ENCODE assay signal across 22 mouse cellular contexts in genomic region chr9:77793838-77794237, GRCm38 (mm10). TPM values are rescaled to one million over a fixed set of nuclear protein-coding genes. Genes with fewer than 3 reads are reported as not detected.
DNase-seq lines count a peak whose midpoint lies in the region; ATAC-seq and TF ChIP-seq lines count a peak whose summit lies in the region.
"Had no signal": no experiment of that assay in that cellular context is flagged by ENCODE, and none has a peak within 500 bp of the region (broad histone marks: within the 10 kb centered on the region; RNA-seq: fewer than 3 reads in every experiment).

No protein-coding gene starts in this region.

- H3K36me3 ChIP-seq in hindbrain, embryonic 11.5 days (ENCODE audit: control insufficient read depth, insufficient read depth, low read length), result 0 out of 2 replicates have a peak, but pooled peaks cover 4% of the 10 kb centered on the region
- H3K36me3 ChIP-seq in hindbrain, postnatal 0 days (ENCODE audit: insufficient read depth, low read length), result peaks cover 14% of the 10 kb centered on the region; the same call in 1 of the 2 replicates
- peaks cover 27% of the 10 kb centered on the region for H3K36me3 ChIP-seq in midbrain, embryonic 14.5 days (ENCODE audit: control insufficient read depth, insufficient read depth, low read length)
- peaks cover 20% of the 10 kb centered on the region for H3K36me3 ChIP-seq in midbrain, postnatal 0 days (ENCODE audit: insufficient read depth, low read length)

- no peak for TF ChIP-seq POLR2A in brain, embryonic 14.5 days (IDR thresholded peaks at IDR 0.05; ENCODE audit: borderline replicate concordance, extremely low read depth, insufficient read depth, insufficient read length, poor library complexity, severe bottlenecking)

- 37% methylated on average over 3 of the region's 3 CpGs for WGBS in hindbrain, embryonic 11.5 days
- WGBS in hindbrain, postnatal 0 days, result 28% methylated on average over 3 of the region's 3 CpGs
- WGBS in midbrain, embryonic 14.5 days, result 26% methylated on average over 3 of the region's 3 CpGs
- WGBS in midbrain, postnatal 0 days, result 18% methylated on average over 3 of the region's 3 CpGs

- no peaks in the 10 kb centered on the region for H3K9me3 ChIP-seq in hindbrain, embryonic 11.5 days (ENCODE audit: control insufficient read depth, low read length)
- H3K9me3 ChIP-seq in hindbrain, postnatal 0 days (ENCODE audit: low read length), result no peaks in the 10 kb centered on the region
- H3K9me3 ChIP-seq in midbrain, embryonic 14.5 days (ENCODE audit: control insufficient read depth, low read length), result no peaks in the 10 kb centered on the region
- H3K9me3 ChIP-seq in midbrain, postnatal 0 days (ENCODE audit: low read length), result no peaks in the 10 kb centered on the region
- H3K9me3 ChIP-seq: embryonic facial prominence, embryonic 12.5 days; forebrain, embryonic 13.5 days; forebrain, embryonic 15.5 days had no signal

- H3K27ac ChIP-seq in hindbrain, embryonic 11.5 days (ENCODE audit: low read depth, low read length), result no peak overlapping the region
- no peak overlapping the region for H3K27ac ChIP-seq in hindbrain, postnatal 0 days
- no peak overlapping the region for H3K27ac ChIP-seq in midbrain, embryonic 14.5 days (replicated peaks; ENCODE audit: low read depth, low read length)
- H3K27ac ChIP-seq in midbrain, postnatal 0 days (ENCODE audit: low read depth, low read length), result no peak overlapping the region
- H3K27ac ChIP-seq: embryonic facial prominence, embryonic 10.5 days; embryonic facial prominence, embryonic 12.5 days; forebrain, embryonic 13.5 days; forebrain, embryonic 15.5 days had no signal

- no peak overlapping the region for H3K4me3 ChIP-seq in hindbrain, embryonic 11.5 days (ENCODE audit: low read depth, low read length)
- no peak overlapping the region for H3K4me3 ChIP-seq in hindbrain, postnatal 0 days (ENCODE audit: low read length)
- H3K4me3 ChIP-seq in midbrain, embryonic 14.5 days (replicated peaks; ENCODE audit: low read depth, low read length), result no peak overlapping the region
- no peak overlapping the region for H3K4me3 ChIP-seq in midbrain, postnatal 0 days (ENCODE audit: low read depth, low read length)
- H3K4me3 ChIP-seq: embryonic facial prominence, embryonic 10.5 days; embryonic facial prominence, embryonic 12.5 days; forebrain, embryonic 13.5 days; forebrain, embryonic 15.5 days had no signal

- H3K9ac ChIP-seq in hindbrain, embryonic 11.5 days (ENCODE audit: low read depth, low read length), result no peak overlapping the region
- no peak overlapping the region for H3K9ac ChIP-seq in hindbrain, postnatal 0 days (replicated peaks; ENCODE audit: low read length)
- no peak overlapping the region for H3K9ac ChIP-seq in midbrain, embryonic 14.5 days (replicated peaks; ENCODE audit: low read length)
- H3K9ac ChIP-seq in midbrain, postnatal 0 days (replicated peaks; ENCODE audit: low read length, poor library complexity, severe bottlenecking), result no peak overlapping the region
- H3K9ac ChIP-seq: embryonic facial prominence, embryonic 12.5 days; forebrain, embryonic 13.5 days; forebrain, embryonic 15.5 days; forebrain, postnatal 0 days had no signal

- H3K4me2 ChIP-seq in hindbrain, embryonic 11.5 days (replicated peaks; ENCODE audit: low read depth, low read length), result no peak overlapping the region
- no peak overlapping the region for H3K4me2 ChIP-seq in hindbrain, postnatal 0 days (ENCODE audit: low read depth, low read length)
- no peak overlapping the region for H3K4me2 ChIP-seq in midbrain, embryonic 14.5 days (ENCODE audit: low read length)
- H3K4me2 ChIP-seq in midbrain, postnatal 0 days (ENCODE audit: low read depth, low read length, poor library complexity, severe bottlenecking), result no peak overlapping the region
- H3K4me2 ChIP-seq: embryonic facial prominence, embryonic 12.5 days; forebrain, embryonic 13.5 days; forebrain, embryonic 15.5 days had no signal

- no peak for ATAC-seq in hindbrain, embryonic 11.5 days (ENCODE audit: low FRiP score)
- ATAC-seq in hindbrain, postnatal 0 days, result no peak
- no peak for ATAC-seq in midbrain, embryonic 14.5 days (ENCODE audit: low FRiP score, low TSS enrichment)
- ATAC-seq in midbrain, postnatal 0 days (ENCODE audit: low FRiP score), result no peak
- ATAC-seq: forebrain, embryonic 13.5 days; forebrain, embryonic 15.5 days; forebrain, postnatal 0 days; Patski had no signal

- no peak for TF ChIP-seq CTCF in hindbrain, postnatal 0 days (IDR thresholded peaks at IDR 0.05; ENCODE audit: low read depth)
- TF ChIP-seq CTCF in midbrain, postnatal 0 days (IDR thresholded peaks at IDR 0.05), result no peak
- no peak for TF ChIP-seq CTCF in brain, embryonic 14.5 days (IDR thresholded peaks at IDR 0.05; ENCODE audit: borderline replicate concordance, extremely low read depth, insufficient read depth, insufficient read length)

- H3K27me3 ChIP-seq in hindbrain, embryonic 11.5 days (ENCODE audit: control insufficient read depth, insufficient read depth, low read length), result no peaks in the 10 kb centered on the region
- H3K27me3 ChIP-seq in hindbrain, postnatal 0 days (ENCODE audit: insufficient read depth, low read length), result no peaks in the 10 kb centered on the region
- H3K27me3 ChIP-seq in midbrain, embryonic 14.5 days (ENCODE audit: control insufficient read depth, insufficient read depth, low read length), result no peaks in the 10 kb centered on the region
- H3K27me3 ChIP-seq in midbrain, postnatal 0 days (ENCODE audit: insufficient read depth, low read length), result no peaks in the 10 kb centered on the region
- H3K27me3 ChIP-seq: embryonic facial prominence, embryonic 12.5 days; forebrain, embryonic 13.5 days; forebrain, embryonic 15.5 days; Patski had no signal

- H3K4me1 ChIP-seq in hindbrain, embryonic 11.5 days (replicated peaks; ENCODE audit: control insufficient read depth, insufficient read depth, low read length), result no peaks in the 10 kb centered on the region
- H3K4me1 ChIP-seq in hindbrain, postnatal 0 days (ENCODE audit: insufficient read depth, low read length), result no peaks in the 10 kb centered on the region
- H3K4me1 ChIP-seq in midbrain, embryonic 14.5 days (ENCODE audit: control insufficient read depth, insufficient read depth, low read length), result no peaks in the 10 kb centered on the region
- H3K4me1 ChIP-seq in midbrain, postnatal 0 days (ENCODE audit: insufficient read depth, low read length), result no peaks in the 10 kb centered on the region
- H3K4me1 ChIP-seq: embryonic facial prominence, embryonic 10.5 days; embryonic facial prominence, embryonic 12.5 days had no signal

- peak; percentile 18 for DNase-seq in embryo, embryonic 11 days
- no peak for DNase-seq in embryo, embryonic 9.5 days (ENCODE audit: extremely low spot score)
- DNase-seq in hindbrain, embryonic 11.5 days (ENCODE audit: low spot score), result peak; percentile 26
- DNase-seq in hindbrain, postnatal 0 days (ENCODE audit: low spot score), result no peak
- peak; percentile 39 for DNase-seq in midbrain, embryonic 14.5 days
- no peak for DNase-seq in midbrain, postnatal 0 days (ENCODE audit: low spot score)
- peak; percentile 51 for DNase-seq in brain, embryonic 14.5 days (ENCODE audit: low read depth)
- no peak for DNase-seq in urinary bladder, adult 18-20 months (ENCODE audit: low spot score in 2 of 2)
- DNase-seq: adrenal gland, adult 2 months; adrenal gland, postnatal 10 days; adrenal gland, postnatal 25 days; cerebellum, adult 11-12 months; cerebellum, adult 2 months; cerebellum, adult 9-10 months; cerebellum, postnatal 10 days; cerebellum, postnatal 25 days; forebrain, postnatal 0 days had no signal

RNA-seq across cellular contexts. Expression of gene Gclc, which starts 39.5 kb away (rescaled TPM):
- polyA plus RNA-seq in hindbrain, embryonic 11.5 days (2014; fragmentation: Nextera tagmentation; extraction: Ambion mirVana), result 19.5 and 22.6 TPM in 2 replicates
- 21.7 and 24.9 TPM in 2 replicates for total RNA-seq in hindbrain, postnatal 0 days (2014; rRNA removed)
- 16.3 and 16.9 TPM in 2 replicates for polyA plus RNA-seq in hindbrain, postnatal 0 days (2015; fragmentation: Nextera tagmentation; extraction: Ambion mirVana)
- 19.6 and 24.5 TPM in 2 replicates for polyA plus RNA-seq in midbrain, embryonic 14.5 days (2014; fragmentation: Nextera tagmentation; extraction: Ambion mirVana)
- 23.7 and 29.7 TPM in 2 replicates for total RNA-seq in midbrain, postnatal 0 days (2014; rRNA removed)
- 13.3 and 15.7 TPM in 2 replicates for polyA plus RNA-seq in midbrain, postnatal 0 days (2015; fragmentation: Nextera tagmentation; extraction: Ambion mirVana)
- 26.2 and 27.0 TPM in 2 replicates for polyA plus RNA-seq in brain, embryonic 14.5 days (2012; rRNA removed)

Comparison
In these comparisons a context has a peak if more than half of its experiments do, and no peak if none do; other contexts are left out.
1. DNase-seq: peak in embryo, embryonic 11 days (single experiment), hindbrain, embryonic 11.5 days (single experiment), midbrain, embryonic 14.5 days (single experiment) and brain, embryonic 14.5 days (single experiment); none in embryo, embryonic 9.5 days (single experiment), hindbrain, postnatal 0 days (single experiment), midbrain, postnatal 0 days (single experiment) and urinary bladder, adult 18-20 months (0 of 2).